ENCODE assay signal across 23 mouse cellular contexts in genomic region chr6:32947225-32947624, GRCm38 (mm10).
"Had no signal": no experiment of that assay in that cellular context is flagged by ENCODE, and none has a peak within 500 bp of the region (broad histone marks: within the 10 kb centered on the region; RNA-seq: fewer than 3 reads in every experiment).

No protein-coding gene starts in this region.

- H3K27ac ChIP-seq: heart, embryonic 10.5 days; hindbrain, embryonic 13.5 days; hindbrain, embryonic 15.5 days; hindbrain, postnatal 0 days; kidney, embryonic 15.5 days; layer of hippocampus, adult 2 months; left cerebral cortex, adult 2 months; limb, embryonic 10.5 days; limb, embryonic 12.5 days; liver, embryonic 13.5 days; liver, embryonic 15.5 days had no signal

- H3K9me3 ChIP-seq: heart, embryonic 10.5 days; hindbrain, embryonic 13.5 days; hindbrain, embryonic 15.5 days; kidney, embryonic 15.5 days; limb, embryonic 10.5 days; limb, embryonic 12.5 days; liver, embryonic 13.5 days; liver, embryonic 15.5 days had no signal

- H3K4me1 ChIP-seq: hindbrain, embryonic 15.5 days had no signal

- H3K27me3 ChIP-seq: hindbrain, embryonic 13.5 days; hindbrain, embryonic 15.5 days; kidney, embryonic 15.5 days; limb, embryonic 12.5 days; liver, embryonic 13.5 days; liver, embryonic 15.5 days had no signal

- H3K4me2 ChIP-seq: hindbrain, embryonic 13.5 days; hindbrain, embryonic 15.5 days; kidney, embryonic 15.5 days; limb, embryonic 12.5 days; liver, embryonic 11.5 days; liver, embryonic 13.5 days; liver, embryonic 15.5 days had no signal

- H3K9ac ChIP-seq: hindbrain, embryonic 13.5 days; hindbrain, embryonic 15.5 days; kidney, embryonic 15.5 days; limb, embryonic 12.5 days; liver, embryonic 13.5 days; liver, embryonic 15.5 days; liver, postnatal 0 days had no signal

- DNase-seq: gastrocnemius, postnatal 14 days; gastrocnemius, postnatal 36 days; heart, adult 18-20 months; heart, postnatal 10 days; kidney, adult 18-20 months; kidney, adult 8-10 months; kidney, postnatal 14 days; kidney, postnatal 4 days; liver; liver, embryonic 13.5 days; liver, postnatal 0 days had no signal

- ATAC-seq: hindbrain, postnatal 0 days; intestine, embryonic 16.5 days; liver, postnatal 0 days had no signal

- H3K4me3 ChIP-seq: heart, embryonic 10.5 days; hindbrain, embryonic 13.5 days; hindbrain, embryonic 15.5 days; kidney, embryonic 15.5 days; layer of hippocampus, adult 2 months; left cerebral cortex, adult 2 months; limb, embryonic 10.5 days; limb, embryonic 12.5 days; liver, embryonic 13.5 days; liver, embryonic 15.5 days had no signal

- H3K36me3 ChIP-seq: heart, embryonic 10.5 days; hindbrain, embryonic 13.5 days; hindbrain, embryonic 15.5 days; kidney, embryonic 15.5 days; limb, embryonic 10.5 days; limb, embryonic 12.5 days; liver, embryonic 13.5 days; liver, embryonic 15.5 days had no signal
